Mouse (Mus musculus) midbrain, embryonic 14.5 days (tissue): ENCODE results near the gene Steap4. TPM values are rescaled to one million over a fixed set of nuclear protein-coding genes. Genes with fewer than 3 reads are reported as not detected.
"Not testable (repeated sequence)": the region's sequence is repeated elsewhere in the genome, so short reads cannot be mapped to it uniquely, and the experiment has no call there.

ENCODE experiments used
- ATAC-seq: fragments of 200-750 bp; cut with Nextera tagmentation; 2 replicates; pipeline ENCODE4 v1.8.0; 2017; ENCODE audit warnings: moderate number of reproducible peaks, moderate library complexity; ENCODE audit not compliant: low FRiP score, low TSS enrichment
- DNase-seq: peaks from one replicate; pipeline ENCODE4 v3.0.0-alpha.2; 2015
- H3K27ac ChIP-seq: fragments of 300-500 bp; sonication (generic); replicated peaks from 2 replicates; pipeline ENCODE4 v1.5.1; 2014; ENCODE audit warnings: mild to moderate bottlenecking, low read depth, low read length, moderate library complexity
- H3K27me3 ChIP-seq: fragments of 300-500 bp; sonication (generic); 2 replicates; pipeline ENCODE4 v1.6.1; 2014; ENCODE audit warnings: low read length, control low read depth, mixed read lengths; ENCODE audit not compliant: control insufficient read depth, insufficient read depth
- H3K36me3 ChIP-seq: fragments of 300-500 bp; sonication (generic); 2 replicates; pipeline ENCODE4 v1.6.1; 2014; ENCODE audit warnings: low read length, control low read depth; ENCODE audit not compliant: control insufficient read depth, insufficient read depth
- H3K4me1 ChIP-seq: fragments of 300-500 bp; sonication (generic); 2 replicates; pipeline ENCODE4 v1.6.1; 2014; ENCODE audit warnings: mild to moderate bottlenecking, antibody characterized with exemption, low read length, control low read depth; ENCODE audit not compliant: control insufficient read depth, insufficient read depth
- H3K4me2 ChIP-seq: fragments of 300-500 bp; sonication (generic); 2 replicates; pipeline ENCODE4 v1.6.1; 2014; ENCODE audit warnings: mild to moderate bottlenecking, low read length, moderate library complexity
- H3K4me3 ChIP-seq: fragments of 300-500 bp; sonication (generic); replicated peaks from 2 replicates; pipeline ENCODE4 v1.5.1; 2014; ENCODE audit warnings: low read depth, low read length
- H3K9ac ChIP-seq: fragments of 300-500 bp; sonication (generic); replicated peaks from 2 replicates; pipeline ENCODE4 v1.6.1; 2014; ENCODE audit warnings: mild to moderate bottlenecking, low read length, moderate library complexity
- H3K9me3 ChIP-seq: fragments of 300-500 bp; sonication (generic); 2 replicates; pipeline ENCODE4 v1.6.1; 2016; ENCODE audit warnings: low read length, control low read depth, mixed read lengths; ENCODE audit not compliant: control insufficient read depth
- WGBS: fragments of 180-500 bp; shearing (Covaris S2); extraction: QIAGEN DNeasy Blood & Tissue Kit; methylation state at CpG from one replicate; pipeline ENCODE4 v1.1.7; 2014; 5-methylcytosine and 5-hydroxymethylcytosine counted together
- polyA plus RNA-seq: library from polyadenylated mRNA; unstranded; fragments of >200 nt; fragmentation: Nextera tagmentation; extraction: Ambion mirVana; gene quantifications from 2 replicates; pipeline ENCODE4 v1.2.1, GENCODE M21; 2014

Steap4 gene
- polyA plus RNA-seq, 1 experiment from 2014 or later, result not detected

DNA sequence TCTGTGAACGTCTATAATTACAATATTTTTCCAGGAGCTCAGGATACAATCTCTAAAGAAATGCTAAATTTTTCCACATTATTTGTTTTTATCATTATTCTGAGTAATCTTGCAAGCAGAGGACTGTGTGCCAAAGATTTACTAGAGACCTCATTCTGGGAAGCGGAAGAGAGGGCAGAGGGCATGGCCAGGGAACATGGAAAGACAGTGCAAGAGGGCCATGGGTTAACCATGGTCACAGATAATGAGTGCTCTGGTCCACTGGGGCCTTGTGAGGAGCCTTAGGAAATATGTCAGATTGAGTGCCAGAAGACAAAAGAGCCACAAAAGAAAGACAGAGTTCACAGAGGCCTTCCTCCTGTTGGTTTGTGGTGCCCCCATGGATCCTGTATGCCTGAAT lies 12.0 kb downstream of the Steap4 start:
- WGBS, result 81% methylated on average over 2 of the region's 2 CpGs
- no peak overlapping the region for H3K27ac ChIP-seq
- H3K9ac ChIP-seq, result no peak overlapping the region
- H3K4me3 ChIP-seq, result no peak overlapping the region
- ATAC-seq (no peak), DNase-seq (no peak)
- H3K9me3 ChIP-seq, result no peaks in the 10 kb centered on the region
- no peaks in the 10 kb centered on the region for H3K27me3 ChIP-seq
- H3K4me1 ChIP-seq, result no peaks in the 10 kb centered on the region
- H3K36me3 ChIP-seq, result no peaks in the 10 kb centered on the region
- no peak overlapping the region for H3K4me2 ChIP-seq

DNA sequence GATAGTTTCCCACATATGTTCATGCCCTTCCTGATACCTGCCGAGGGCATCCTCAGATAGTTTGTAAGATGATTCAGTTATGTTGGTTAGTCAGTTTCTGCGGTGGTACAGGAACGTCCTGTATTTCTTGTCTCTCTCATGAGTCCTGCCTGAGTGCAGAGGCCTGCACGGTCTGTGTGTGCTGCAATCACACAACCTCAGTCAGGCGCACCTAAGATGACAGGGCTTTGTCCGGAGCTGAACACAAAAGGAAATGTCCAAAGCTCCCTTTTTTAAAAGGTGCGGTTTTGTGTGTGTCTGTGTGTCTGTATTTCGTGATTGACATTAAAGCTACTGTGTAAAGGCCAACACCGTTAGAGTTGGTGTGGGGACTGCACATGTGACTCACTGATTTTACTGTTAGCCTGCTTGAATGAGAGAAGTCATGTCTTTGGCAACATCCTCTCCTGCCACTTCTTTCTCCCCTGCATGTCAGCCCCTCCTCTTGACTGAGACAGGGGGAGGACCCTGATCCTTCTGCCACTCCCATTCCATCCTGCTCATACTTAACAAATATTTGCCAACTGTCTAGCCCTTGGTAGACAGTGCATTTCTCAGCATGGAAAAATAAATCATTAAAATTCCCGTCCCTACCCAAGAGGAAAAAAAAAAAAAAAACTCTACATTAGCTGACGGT lies 14.4 kb downstream of the Steap4 start:
- no peaks in the 10 kb centered on the region for H3K27me3 ChIP-seq
- no peaks in the 10 kb centered on the region for H3K4me1 ChIP-seq
- no peaks in the 10 kb centered on the region for H3K9me3 ChIP-seq
- H3K9ac ChIP-seq, result no peak overlapping the region
- no peak for DNase-seq
- ATAC-seq, result no peak
- H3K27ac ChIP-seq, result no peak overlapping the region
- 90% methylated on average over 11 of the region's 11 CpGs for WGBS
- H3K4me3 ChIP-seq, result no peak overlapping the region
- H3K36me3 ChIP-seq, result no peaks in the 10 kb centered on the region
- no peak overlapping the region for H3K4me2 ChIP-seq

GRCm38 (mm10) chr5:7980586-7980985 lies 20.3 kb downstream of the Steap4 start:
- no peak overlapping the region for H3K9ac ChIP-seq
- H3K27ac ChIP-seq, result no peak overlapping the region
- no peak overlapping the region for H3K4me2 ChIP-seq
- no peak for DNase-seq
- H3K4me1 ChIP-seq, result no peaks in the 10 kb centered on the region
- no peaks in the 10 kb centered on the region for H3K9me3 ChIP-seq
- H3K4me3 ChIP-seq, result no peak overlapping the region
- ATAC-seq, result no peak
- no peaks in the 10 kb centered on the region for H3K27me3 ChIP-seq
- 86% methylated on average over 5 of the region's 5 CpGs for WGBS
- H3K36me3 ChIP-seq, result no peaks in the 10 kb centered on the region

DNA sequence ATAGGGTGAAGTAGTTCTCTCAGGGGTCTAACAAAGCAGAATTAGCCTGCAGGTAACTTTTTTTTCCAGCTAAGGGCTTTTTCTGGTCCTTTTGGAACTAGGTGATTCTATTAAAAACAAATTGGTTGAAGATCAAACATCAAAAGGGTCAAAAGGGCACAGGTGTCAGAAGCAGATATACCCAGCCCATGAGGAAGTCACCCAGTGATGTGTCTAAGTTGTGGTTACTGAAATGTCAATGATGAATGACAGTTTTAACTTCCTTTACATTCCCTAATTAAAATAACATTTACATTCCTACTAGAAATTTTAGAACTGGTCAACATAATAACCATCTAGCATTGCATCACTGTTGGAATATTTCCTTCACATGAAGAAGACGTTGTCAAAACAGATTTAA lies 27.7 kb downstream of the Steap4 start:
- ATAC-seq (no peak), DNase-seq (no peak)
- no peak overlapping the region for H3K4me3 ChIP-seq
- 85% methylated on average over 1 of the region's 1 CpGs for WGBS
- no peaks in the 10 kb centered on the region for H3K9me3 ChIP-seq
- H3K4me2 ChIP-seq, result no peak overlapping the region
- no peak overlapping the region for H3K9ac ChIP-seq
- H3K27me3 ChIP-seq, result no peaks in the 10 kb centered on the region
- no peaks in the 10 kb centered on the region for H3K4me1 ChIP-seq
- H3K27ac ChIP-seq, result no peak overlapping the region
- no peaks in the 10 kb centered on the region for H3K36me3 ChIP-seq

- Histone ChIP-seq H3K4me1 (no peaks in the 10 kb centered on the region), H3K4me3 (no peak overlapping the region), H3K4me2 (no peak overlapping the region), H3K9ac (no peak overlapping the region), H3K27ac (no peak overlapping the region), H3K9me3 (no peaks in the 10 kb centered on the region), H3K36me3 (no peaks in the 10 kb centered on the region), H3K27me3 (no peaks in the 10 kb centered on the region)
- 89% methylated on average over 4 of the region's 4 CpGs for WGBS
- ATAC-seq, result no peak
- no peak for DNase-seq
Measured at GRCm38 (mm10) chr5:7988415-7988814, 28.2 kb downstream of the Steap4 start.

DNA sequence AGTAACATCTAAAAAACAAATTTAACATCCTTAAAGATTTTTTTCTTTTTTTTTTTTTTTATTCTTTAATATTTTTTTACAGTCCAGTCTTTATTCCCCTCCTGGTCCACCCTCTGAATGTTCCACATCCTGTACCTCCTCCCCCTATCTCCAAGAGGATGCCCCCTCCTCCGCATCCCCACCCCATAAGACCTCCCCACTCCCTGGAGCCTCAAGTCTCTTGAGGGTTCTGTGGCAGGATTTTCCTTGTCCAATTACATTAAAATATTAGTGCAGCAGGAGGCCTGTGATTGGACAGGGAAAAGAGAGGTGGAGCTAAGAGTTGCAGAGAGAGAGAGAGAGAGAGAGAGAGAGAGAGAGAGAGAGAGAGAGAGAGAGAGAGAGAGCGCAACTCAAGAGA lies 31.4 kb downstream of the Steap4 start:
- not testable (repeated sequence) for H3K27ac ChIP-seq, H3K4me2 ChIP-seq, H3K9ac ChIP-seq, ATAC-seq, DNase-seq, H3K4me1 ChIP-seq, H3K36me3 ChIP-seq, H3K27me3 ChIP-seq, H3K4me3 ChIP-seq, H3K9me3 ChIP-seq
- WGBS, result 89% methylated on average over 2 of the region's 2 CpGs

DNA sequence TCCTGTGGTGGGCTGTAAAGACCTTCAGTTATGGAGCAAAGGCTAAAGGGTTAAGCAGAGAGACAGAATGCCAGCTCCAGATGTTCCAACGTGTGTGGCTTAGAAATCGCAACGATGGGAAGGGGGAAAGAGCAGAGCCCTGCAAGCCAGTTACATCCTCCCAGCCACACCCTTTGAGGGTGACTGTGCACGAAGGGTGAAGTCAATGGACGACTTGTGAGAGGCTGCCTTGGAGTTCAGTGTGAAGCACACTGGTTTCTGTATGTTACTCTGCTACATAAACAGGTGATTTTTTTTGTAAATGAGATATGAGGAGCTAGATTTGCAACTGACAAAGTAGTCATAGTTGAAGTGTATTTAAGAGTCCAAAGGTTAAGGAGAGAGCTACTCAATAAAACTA lies 33.5 kb downstream of the Steap4 start:
- DNase-seq (no peak), ATAC-seq (no peak)
- Histone ChIP-seq H3K4me3 (no peak overlapping the region), H3K27me3 (no peaks in the 10 kb centered on the region), H3K4me2 (no peak overlapping the region), H3K27ac (no peak overlapping the region), H3K4me1 (no peaks in the 10 kb centered on the region), H3K9me3 (no peaks in the 10 kb centered on the region), H3K9ac (no peak overlapping the region), H3K36me3 (no peaks in the 10 kb centered on the region)
- WGBS, result 61% methylated on average over 5 of the region's 5 CpGs

GRCm38 (mm10) chr5:7995288-7995897 lies 35.1 kb downstream of the Steap4 start:
- ATAC-seq, result 0 out of 2 replicates have a peak, but pooled peaks have one; percentile 32
- no peaks in the 10 kb centered on the region for H3K4me1 ChIP-seq
- H3K36me3 ChIP-seq, result no peaks in the 10 kb centered on the region
- H3K4me2 ChIP-seq, result no peak overlapping the region
- no peak overlapping the region for H3K27ac ChIP-seq
- WGBS, result 98% methylated on average over 1 of the region's 1 CpGs
- no peak overlapping the region for H3K9ac ChIP-seq
- no peak overlapping the region for H3K4me3 ChIP-seq
- H3K27me3 ChIP-seq, result no peaks in the 10 kb centered on the region
- H3K9me3 ChIP-seq, result no peaks in the 10 kb centered on the region
- no peak for DNase-seq

DNA sequence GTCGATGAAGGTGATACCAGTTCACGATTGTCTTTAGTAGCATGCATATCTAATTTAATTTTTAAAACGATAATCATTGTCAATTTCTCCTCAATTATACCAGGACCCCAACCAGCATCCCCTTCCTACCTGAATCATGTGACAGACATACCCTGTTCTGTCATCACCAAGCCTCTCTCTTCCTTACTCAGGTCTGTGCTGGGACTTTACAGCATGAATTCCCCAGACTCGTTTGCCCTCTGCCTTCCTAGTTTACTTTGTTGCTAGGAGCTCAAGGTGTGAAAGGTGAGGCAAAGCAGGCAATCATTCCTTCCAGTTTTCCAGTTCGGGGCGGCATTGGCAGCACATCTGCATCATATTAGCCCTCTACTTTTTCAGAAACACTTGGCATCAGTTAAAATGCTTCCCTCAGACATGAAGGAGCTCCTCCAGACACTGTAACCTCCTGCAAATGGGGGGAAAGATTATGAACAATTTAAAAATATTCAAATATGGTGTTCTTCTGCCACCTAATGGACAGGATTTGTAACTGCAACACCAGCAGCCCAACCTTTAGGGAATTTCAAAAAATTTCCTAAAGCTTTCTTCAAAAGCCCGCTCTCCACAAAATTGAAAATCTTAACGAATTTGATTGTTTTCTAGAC lies 36.3 kb downstream of the Steap4 start:
- 66% methylated on average over 8 of the region's 8 CpGs for WGBS

More for the DNA sequence above, 36.3 kb downstream of the Steap4 start:
- no peak overlapping the region for H3K9ac ChIP-seq
- H3K27me3 ChIP-seq, result no peaks in the 10 kb centered on the region
- no peaks in the 10 kb centered on the region for H3K36me3 ChIP-seq
- H3K4me3 ChIP-seq, result no peak overlapping the region
- H3K9me3 ChIP-seq, result no peaks in the 10 kb centered on the region
- H3K4me2 ChIP-seq, result no peak overlapping the region
- no peak for ATAC-seq
- peak; percentile 80 for DNase-seq
- H3K4me1 ChIP-seq, result no peaks in the 10 kb centered on the region
- no peak overlapping the region for H3K27ac ChIP-seq
